Mouse (Mus musculus) stomach, postnatal 0 days (tissue): ENCODE measurements around the gene Olfr316.

ENCODE experiments used
- CTCF ChIP-seq: IDR thresholded peaks from 2 replicates; pipeline ENCODE4 v1.5.1; 2016; ENCODE audit warnings: antibody characterized with exemption, low read depth, mild to moderate bottlenecking, moderate library complexity
- EP300 ChIP-seq: optimal IDR thresholded peaks from 2 replicates; pipeline ENCODE3; 2016; ENCODE audit warnings: antibody characterized with exemption

- no peak for TF ChIP-seq EP300
- no peak for TF ChIP-seq CTCF
These were observed 44.3 kb downstream of the Olfr316 start for GRCm38 (mm10) chr11:58796850-58797249.
